Mouse (Mus musculus) liver, embryonic 14.5 days (tissue): ENCODE data around the gene Nap1l5.

ENCODE experiments used
- CTCF ChIP-seq: IDR thresholded peaks from 2 replicates; pipeline ENCODE4 v1.5.1; 2016; ENCODE audit warnings: antibody characterized with exemption, low read depth, control low read depth
- EP300 ChIP-seq: IDR thresholded peaks from 2 replicates; pipeline ENCODE4 v1.6.1; 2016; ENCODE audit warnings: antibody characterized with exemption, low read depth

DNA sequence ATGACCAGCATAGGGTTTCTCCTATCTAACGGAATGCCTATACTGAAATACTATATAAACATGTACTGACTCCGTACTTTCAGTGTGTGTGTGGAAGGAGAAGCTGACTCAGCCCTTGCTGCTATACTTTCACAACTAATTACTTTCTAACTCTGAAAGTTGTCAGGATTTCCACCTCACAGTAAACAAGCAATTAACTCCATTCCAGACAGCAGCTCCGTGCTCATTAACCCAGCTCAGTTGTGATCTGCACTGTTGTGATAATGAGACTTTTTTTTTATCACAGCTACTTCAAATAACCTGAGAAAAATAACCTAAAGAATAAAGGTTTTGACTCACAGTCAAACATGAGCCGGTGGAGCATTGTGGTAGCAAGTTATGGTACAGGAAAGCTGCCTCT is 11.9 kb downstream of the Nap1l5 start:
- TF ChIP-seq CTCF (no peak), EP300 (no peak)
